Mouse (Mus musculus) E14TG2a.4 (cell line): ENCODE data around the gene Clcnka.

Experiments used
- CTCF ChIP-seq: conservative IDR thresholded peaks from 2 replicates; pipeline ENCODE4 v1.5.1; 2014; ENCODE audit warnings: low read length
- NANOG ChIP-seq: IDR thresholded peaks from 2 replicates; pipeline ENCODE4 v1.6.1; 2014; ENCODE audit warnings: borderline replicate concordance, low read length, mixed read lengths
- POU5F1 ChIP-seq: IDR thresholded peaks from 2 replicates; pipeline ENCODE4 v1.6.1; 2014; ENCODE audit warnings: low read length, borderline replicate concordance

DNA sequence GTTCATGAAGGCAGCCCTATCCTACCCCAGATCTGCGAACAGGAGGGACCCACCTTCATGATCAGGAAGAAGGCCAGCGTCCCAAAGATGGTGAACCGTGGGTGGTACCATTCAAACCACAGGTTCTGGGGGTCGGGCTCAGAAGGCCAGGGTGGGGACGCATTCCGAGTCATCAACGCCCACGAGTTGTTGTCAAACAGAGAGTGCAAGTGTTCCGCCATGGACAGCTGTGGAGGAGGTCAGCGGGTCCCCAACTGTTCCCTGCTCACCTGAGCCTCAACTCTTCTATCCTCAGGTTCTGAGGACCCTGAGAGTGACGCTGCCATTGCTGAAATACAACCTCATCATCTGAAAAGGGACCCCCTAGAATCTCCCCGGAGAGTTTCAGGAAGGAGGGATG lies 7.2 kb downstream of the Clcnka start:
- TF ChIP-seq CTCF (no peak), POU5F1 (no peak), NANOG (no peak)
